Mouse (Mus musculus) ES-E14 (cell line): ENCODE data around the gene Tbxas1. TPM values are rescaled to one million over a fixed set of nuclear protein-coding genes. Genes with fewer than 3 reads are reported as not detected.

Experiments used
- DNase-seq: peaks from one replicate; pipeline ENCODE4 v3.0.0-alpha.2; 2013; ENCODE audit warnings: low read depth, low spot score
- H3K27ac ChIP-seq: 2 replicates; pipeline ENCODE4 v1.5.1; 2012; ENCODE audit warnings: low read depth, mild to moderate bottlenecking, low read length, moderate library complexity, mixed read lengths; ENCODE audit not compliant: poor library complexity, insufficient read depth, severe bottlenecking
- H3K36me3 ChIP-seq: 2 replicates; pipeline ENCODE4 v1.6.1; 2012; ENCODE audit warnings: mild to moderate bottlenecking, low read length, moderate library complexity, mixed read lengths; ENCODE audit not compliant: control insufficient read depth, poor library complexity, insufficient read depth, severe bottlenecking
- H3K4me1 ChIP-seq, 2 experiments: fragments of 150-350 bp in 1 of 2; sonication (generic) in 1 of 2; 2 replicates each; pipeline ENCODE4 v1.6.1; 2012; ENCODE audit warnings: low read length in 2 of 2, mild to moderate bottlenecking in 1 of 2, mixed read lengths in 1 of 2; ENCODE audit not compliant: control insufficient read depth in 2 of 2, insufficient read depth in 2 of 2, poor library complexity in 1 of 2
- H3K4me3 ChIP-seq, 2 experiments: fragments of 150-350 bp in 1 of 2; sonication (generic) in 1 of 2; 2 replicates each; pipeline ENCODE4 v1.5.1; 2012; ENCODE audit warnings: low read length in 2 of 2, low read depth in 1 of 2, mild to moderate bottlenecking in 1 of 2, mixed read lengths in 1 of 2; ENCODE audit not compliant: insufficient read depth in 1 of 2, poor library complexity in 1 of 2, severe bottlenecking in 1 of 2
- H3K9ac ChIP-seq: 2 replicates; pipeline ENCODE4 v1.6.1; 2012; ENCODE audit warnings: low read depth, mild to moderate bottlenecking, low read length, mixed read lengths; ENCODE audit not compliant: poor library complexity, insufficient read depth, severe bottlenecking
- H3K9me3 ChIP-seq: fragments of 150-350 bp; sonication (generic); 2 replicates; pipeline ENCODE4 v1.6.1; 2012; ENCODE audit warnings: low read depth, mild to moderate bottlenecking, low read length; ENCODE audit not compliant: control insufficient read depth, insufficient read depth
- CHD2 ChIP-seq: IDR thresholded peaks from 2 replicates; pipeline ENCODE4 v1.6.1; 2014; ENCODE audit warnings: mild to moderate bottlenecking, low read depth, low read length, inconsistent platforms
- HCFC1 ChIP-seq: IDR thresholded peaks from 2 replicates; pipeline ENCODE4 v1.6.1; 2012; ENCODE audit warnings: low read length, inconsistent platforms, borderline replicate concordance; ENCODE audit not compliant: insufficient read depth
- MAFK ChIP-seq: IDR thresholded peaks from 2 replicates; pipeline ENCODE4 v1.6.1; 2014; ENCODE audit warnings: mild to moderate bottlenecking, low read depth, low read length, inconsistent platforms; ENCODE audit not compliant: insufficient read depth
- ZC3H11A ChIP-seq: IDR thresholded peaks from 2 replicates; pipeline ENCODE4 v1.6.1; 2012; ENCODE audit warnings: low read depth, mild to moderate bottlenecking, inconsistent platforms, low read length, borderline replicate concordance
- ZNF384 ChIP-seq: IDR thresholded peaks from 2 replicates; pipeline ENCODE4 v1.6.1; 2012; ENCODE audit warnings: low read depth, low read length, inconsistent platforms
- in situ Hi-C, 2 experiments: fragments of 600-800 bp; cut with MboI; formaldehyde crosslinking; loops; one replicate each; pipeline ENCODE4 v1.15.1; 2025; ENCODE audit warnings: low sequenced_read_pairs in 2 of 2, inconsistent platforms in 1 of 2; ENCODE audit not compliant: unreplicated experiment in 2 of 2
- total RNA-seq: library from RNA; depleted of rRNA; stranded (reverse); fragments of 300-350 nt; gene quantifications from 2 replicates; pipeline ENCODE4 v1.2.3, GENCODE M21; 2012

The Tbxas1 gene
- total RNA-seq, 1 experiment: not detected

DNA sequence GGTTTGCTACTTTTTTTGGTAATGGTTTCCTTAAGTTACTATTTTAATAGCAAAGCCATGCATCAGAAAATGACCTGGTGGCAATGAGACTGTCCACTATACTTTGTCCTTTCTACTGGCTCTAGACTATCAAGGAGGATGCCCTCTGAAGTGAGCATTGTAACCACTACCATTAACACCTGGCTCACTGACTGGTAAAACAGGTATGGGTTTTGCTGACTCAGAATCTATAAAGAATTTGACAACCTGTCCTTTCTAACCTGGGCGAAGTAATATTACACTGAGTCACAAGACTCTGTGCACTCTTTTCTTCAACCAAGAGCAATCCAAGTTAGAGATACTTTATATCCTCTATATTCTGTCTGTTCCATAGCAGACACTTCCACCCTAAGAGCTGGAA, 6.2 kb upstream of the Tbxas1 start:
- H3K9me3 ChIP-seq: no peaks in the 10 kb centered on the region
- H3K9ac ChIP-seq: no peak overlapping the region
- H3K4me1 ChIP-seq: no peaks in the 10 kb centered on the region
- DNase-seq: no peak
- no peaks in the 10 kb centered on the region for H3K36me3 ChIP-seq
- in situ Hi-C loops: no loop called here
- H3K4me3 ChIP-seq: no peak overlapping the region
- TF ChIP-seq HCFC1: no peak
- TF ChIP-seq MAFK: 0 out of 2 replicates have a peak, but pooled peaks have one; percentile 25
- no peak overlapping the region for H3K27ac ChIP-seq

DNA sequence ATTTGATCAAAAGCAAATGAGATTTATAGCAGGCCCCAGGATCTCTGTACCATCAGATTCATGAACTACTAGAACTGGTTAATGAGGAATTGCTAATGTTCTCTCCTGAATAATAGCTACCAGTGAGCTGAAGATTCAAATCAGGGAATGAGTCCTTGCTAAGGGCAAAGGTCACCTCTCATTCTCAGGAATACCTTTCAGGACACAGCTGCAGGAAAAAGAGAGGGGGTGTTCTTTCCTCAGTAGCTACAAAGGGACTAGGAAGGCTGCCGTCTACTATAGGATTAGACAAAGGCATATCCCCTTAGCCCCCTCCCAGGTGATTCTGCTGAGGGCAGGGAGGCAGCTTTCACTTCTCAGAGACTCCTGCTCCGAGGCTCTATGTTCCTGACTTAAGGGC, 5.1 kb upstream of the Tbxas1 start:
- in situ Hi-C loops: no loop called here
- Histone ChIP-seq H3K36me3 (no peaks in the 10 kb centered on the region), H3K9ac (no peak overlapping the region), H3K9me3 (no peaks in the 10 kb centered on the region), H3K4me1 (0 out of 4 replicates have a peak, but pooled peaks cover 0 to 3% of the 10 kb centered on the region in 2 experiments), H3K27ac (no peak overlapping the region), H3K4me3 (no peak overlapping the region)
- no peak for DNase-seq
- TF ChIP-seq ZC3H11A (no peak), MAFK (no peak), HCFC1 (no peak), ZNF384 (no peak), CHD2 (no peak)

DNA sequence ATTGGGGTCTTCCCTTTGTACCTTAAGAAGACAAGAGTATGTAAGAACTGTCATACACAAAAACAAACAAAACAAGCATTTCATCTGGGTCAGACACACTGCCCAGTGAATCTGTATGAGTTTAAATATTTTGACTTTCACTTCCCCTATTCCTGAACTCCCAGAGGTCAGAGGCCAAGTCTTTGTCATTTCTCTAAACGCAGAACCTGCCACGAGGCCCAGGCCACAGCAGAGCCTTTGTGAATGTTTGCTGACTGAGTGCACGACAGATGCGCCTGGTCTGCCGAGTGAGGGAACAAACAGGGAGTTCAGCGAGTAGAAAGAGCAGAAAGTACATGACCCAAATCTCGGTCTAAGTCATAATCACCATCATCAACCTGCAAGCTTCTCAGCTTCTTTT, 4.2 kb upstream of the Tbxas1 start:
- Histone ChIP-seq H3K9ac (no peak overlapping the region), H3K4me3 (no peak overlapping the region), H3K27ac (no peak overlapping the region), H3K9me3 (no peaks in the 10 kb centered on the region), H3K4me1 (0 out of 4 replicates have a peak, but pooled peaks cover 0 to 3% of the 10 kb centered on the region in 2 experiments), H3K36me3 (no peaks in the 10 kb centered on the region)
- no peak for DNase-seq
- in situ Hi-C loops: no loop called here
- no peak for TF ChIP-seq HCFC1
- no peak for TF ChIP-seq MAFK
- no peak for TF ChIP-seq CHD2
- TF ChIP-seq ZC3H11A: no peak
- TF ChIP-seq ZNF384: no peak

DNA sequence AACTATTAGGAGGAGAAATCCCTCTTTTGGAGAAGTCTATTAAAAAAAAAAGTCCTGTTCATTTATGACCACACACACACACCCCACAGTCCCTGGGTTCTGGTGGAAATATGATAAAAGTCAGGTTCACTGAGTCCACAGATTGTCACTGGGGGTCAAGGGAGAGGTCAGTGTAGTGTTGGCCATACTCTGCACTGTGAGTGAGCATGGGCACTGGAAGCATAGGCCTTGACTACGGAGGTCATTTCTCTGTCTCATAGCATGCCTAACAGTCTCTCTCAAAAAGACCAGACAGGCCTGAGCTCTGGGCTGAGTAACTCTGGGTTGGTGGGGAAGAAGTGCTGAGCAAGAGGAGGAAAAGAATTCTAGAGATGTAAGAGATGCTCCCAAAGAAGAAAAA, 1.9 kb upstream of the Tbxas1 start:
- no peak for TF ChIP-seq ZNF384
- TF ChIP-seq HCFC1: no peak
- no peak for TF ChIP-seq CHD2
- TF ChIP-seq ZC3H11A: no peak
- TF ChIP-seq MAFK: no peak
- Histone ChIP-seq H3K27ac (no peak overlapping the region), H3K4me3 (no peak overlapping the region)

DNA sequence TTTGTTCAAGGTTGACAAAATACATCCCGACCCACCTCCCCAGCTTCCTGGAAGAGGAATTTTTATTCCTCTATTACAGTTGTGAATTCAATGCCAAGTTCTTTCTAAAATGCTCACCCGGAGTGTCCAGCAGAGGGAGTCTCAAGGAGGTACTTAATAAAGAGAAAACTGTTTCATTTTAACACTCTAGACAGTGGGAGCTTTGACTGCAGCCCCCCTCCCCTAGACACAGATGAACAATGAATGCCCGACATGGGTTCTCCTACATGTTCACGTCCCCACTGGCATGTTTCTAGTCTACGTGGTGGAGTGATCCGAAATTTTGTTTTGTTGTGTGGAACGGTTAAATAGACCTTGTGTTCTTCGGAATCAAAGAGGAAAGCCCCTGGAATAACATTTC, 1.2 kb upstream of the Tbxas1 start:
- peak; percentile 35 for DNase-seq
- H3K4me1 ChIP-seq: 0 out of 4 replicates have a peak, but pooled peaks cover 0 to 3% of the 10 kb centered on the region in 2 experiments
- in situ Hi-C loops: no loop called here
- H3K4me3 ChIP-seq: no peak overlapping the region
- H3K36me3 ChIP-seq: no peaks in the 10 kb centered on the region
- H3K9ac ChIP-seq: no peak overlapping the region
- no peaks in the 10 kb centered on the region for H3K9me3 ChIP-seq
- H3K27ac ChIP-seq: no peak overlapping the region
- no peak for TF ChIP-seq ZC3H11A
- TF ChIP-seq MAFK: no peak
- TF ChIP-seq CHD2: no peak
- no peak for TF ChIP-seq ZNF384
- no peak for TF ChIP-seq HCFC1

More for the DNA sequence above, 1.9 kb upstream of the Tbxas1 start:
- in situ Hi-C loops: no loop called here
- H3K9me3 ChIP-seq: no peaks in the 10 kb centered on the region
- H3K9ac ChIP-seq: no peak overlapping the region
- H3K36me3 ChIP-seq: no peaks in the 10 kb centered on the region
- 0 out of 4 replicates have a peak, but pooled peaks cover 0 to 3% of the 10 kb centered on the region in 2 experiments for H3K4me1 ChIP-seq
- no peak for DNase-seq
